Mouse (Mus musculus): ENCODE results near the gene Calr3.

DNA sequence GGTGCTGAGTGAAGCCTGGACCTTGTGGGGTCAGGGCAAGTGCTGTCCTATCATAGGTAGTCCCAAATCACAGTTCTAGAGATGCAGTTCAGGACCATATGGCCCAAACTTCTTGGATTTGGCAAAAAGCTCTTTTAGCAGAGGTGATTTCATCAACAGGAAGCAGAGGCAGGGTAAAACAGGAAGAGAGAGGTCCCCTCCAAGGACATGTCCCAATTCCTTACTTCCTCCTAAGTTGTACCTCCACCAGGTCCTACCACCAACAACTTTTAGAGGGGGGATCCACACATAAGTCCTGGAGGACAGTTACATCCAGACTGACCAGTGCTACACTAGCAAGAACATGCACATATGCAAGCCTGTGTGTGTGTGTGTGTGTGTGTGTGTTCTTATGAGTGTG is 43.3 kb upstream of the Calr3 start:
- no peak for TF ChIP-seq POLR2A (IDR thresholded peaks at IDR 0.05; ENCODE audit: control insufficient read depth, extremely low read depth, insufficient read depth, low read length, poor library complexity)
- TF ChIP-seq CTCF (IDR thresholded peaks at IDR 0.05; ENCODE audit: borderline replicate concordance, control insufficient read depth, extremely low read depth, insufficient read depth, low read length, poor library complexity), result no peak

Measured in thymus, adult 2 months (tissue).